Mouse (Mus musculus) spleen, adult 18-20 months (tissue): ENCODE results near the gene Gramd1b.

Experiments
- DNase-seq, 2 experiments: peaks; one replicate each; pipeline ENCODE4 v3.0.0; 2022; ENCODE audit warnings: mixed read lengths in 2 of 2

Gramd1b gene

GRCm38 (mm10) chr9:40300018-40300989 is 230.9 kb downstream of the Gramd1b start:
- no peak for DNase-seq

DNA sequence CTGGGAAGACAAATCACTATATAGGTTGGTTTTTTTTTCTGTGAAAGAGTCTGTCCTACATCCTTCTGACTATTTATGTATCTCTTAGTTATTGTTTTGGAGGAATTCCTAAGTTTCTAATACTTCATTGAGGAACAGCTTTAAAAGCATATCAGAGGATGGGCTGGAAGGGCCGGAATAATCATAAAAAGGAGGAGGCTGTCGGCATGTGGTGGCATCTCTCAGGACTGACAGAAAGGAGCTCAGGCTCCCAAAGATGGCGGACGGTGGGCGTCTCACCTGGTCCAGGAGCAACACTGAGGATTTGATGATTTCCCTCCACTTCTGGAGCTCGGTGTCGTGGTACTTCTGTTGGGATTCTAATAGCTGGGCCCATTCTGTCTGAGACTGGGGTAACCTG is 231.9 kb downstream of the Gramd1b start:
- no peak for DNase-seq

- DNase-seq: no peak
Measured at GRCm38 (mm10) chr9:40297969-40298368, 233.2 kb downstream of the Gramd1b start.

DNA sequence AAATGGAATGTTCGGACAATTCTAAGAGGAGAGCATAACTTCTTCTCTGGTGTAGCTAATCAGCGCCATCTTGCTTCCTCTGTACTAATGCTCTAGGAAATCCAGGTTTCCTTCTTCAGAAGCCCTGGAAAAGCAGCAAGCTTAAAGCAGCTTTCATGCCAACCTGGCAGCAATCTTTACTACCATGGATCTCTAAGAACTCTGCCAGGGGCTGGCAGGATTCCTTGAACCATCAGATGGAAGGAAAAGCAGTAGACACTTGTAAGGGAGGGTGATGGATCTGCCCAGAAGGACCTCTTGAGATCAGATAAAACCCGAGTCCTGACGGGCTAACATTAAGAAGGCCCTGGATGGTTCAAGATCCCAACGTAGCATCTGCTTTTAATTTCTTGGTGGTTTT is 234.9 kb downstream of the Gramd1b start:
- DNase-seq: no peak

- DNase-seq: no peak
Measured at GRCm38 (mm10) chr9:40294866-40295265, 236.3 kb downstream of the Gramd1b start.

- DNase-seq: no peak
Measured at GRCm38 (mm10) chr9:40294210-40294609, 237.0 kb downstream of the Gramd1b start.

DNA sequence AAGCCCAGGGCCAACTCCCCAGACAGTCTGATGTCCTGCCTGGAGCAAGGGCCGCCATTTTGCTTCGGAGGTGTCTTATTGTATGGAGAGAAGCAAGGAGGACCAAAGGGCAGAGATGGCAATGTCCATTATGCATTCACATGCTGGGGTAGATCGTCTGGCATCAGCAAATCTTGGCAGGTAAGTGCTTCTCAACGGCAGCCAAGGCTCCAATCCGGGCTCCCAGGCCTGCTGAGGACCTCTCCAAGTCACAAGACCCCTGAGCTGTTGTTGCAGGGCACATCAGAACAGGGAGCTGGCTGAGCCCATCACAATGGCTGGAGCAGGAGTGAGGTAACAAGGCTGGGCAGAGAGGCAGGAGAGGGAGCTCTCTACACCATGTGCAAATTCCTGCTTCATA is 237.4 kb downstream of the Gramd1b start:
- DNase-seq: no peak

GRCm38 (mm10) chr9:40293286-40293685 is 237.9 kb downstream of the Gramd1b start:
- no peak for DNase-seq

GRCm38 (mm10) chr9:40292475-40292874 is 238.7 kb downstream of the Gramd1b start:
- no peak for DNase-seq

- DNase-seq: no peak
Measured at GRCm38 (mm10) chr9:40282968-40283367, 248.2 kb downstream of the Gramd1b start.

DNA sequence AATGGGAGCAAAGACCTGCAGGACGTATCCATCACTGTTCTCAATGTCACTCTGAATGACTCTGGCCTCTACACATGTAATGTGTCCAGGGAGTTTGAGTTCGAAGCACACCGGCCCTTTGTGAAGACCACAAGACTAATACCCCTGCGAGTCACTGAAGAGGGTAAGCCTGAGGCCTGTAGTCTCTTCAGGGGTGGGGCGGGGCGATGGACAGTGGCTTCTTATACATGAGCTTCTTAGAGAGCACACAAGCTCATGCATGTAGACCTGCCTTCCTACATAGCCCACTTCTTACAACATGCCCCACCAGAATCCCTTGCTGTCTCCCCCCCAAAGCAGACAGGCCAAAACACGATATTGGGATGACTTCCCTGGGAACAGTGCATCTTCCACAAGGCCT is 251.7 kb downstream of the Gramd1b start:
- no peak for DNase-seq

GRCm38 (mm10) chr9:40277671-40278070 is 253.5 kb downstream of the Gramd1b start:
- DNase-seq: no peak

- DNase-seq: no peak
Measured at GRCm38 (mm10) chr9:40275904-40276303, 255.3 kb downstream of the Gramd1b start.

GRCm38 (mm10) chr9:40272822-40273221 is 258.4 kb downstream of the Gramd1b start:
- DNase-seq: no peak

DNA sequence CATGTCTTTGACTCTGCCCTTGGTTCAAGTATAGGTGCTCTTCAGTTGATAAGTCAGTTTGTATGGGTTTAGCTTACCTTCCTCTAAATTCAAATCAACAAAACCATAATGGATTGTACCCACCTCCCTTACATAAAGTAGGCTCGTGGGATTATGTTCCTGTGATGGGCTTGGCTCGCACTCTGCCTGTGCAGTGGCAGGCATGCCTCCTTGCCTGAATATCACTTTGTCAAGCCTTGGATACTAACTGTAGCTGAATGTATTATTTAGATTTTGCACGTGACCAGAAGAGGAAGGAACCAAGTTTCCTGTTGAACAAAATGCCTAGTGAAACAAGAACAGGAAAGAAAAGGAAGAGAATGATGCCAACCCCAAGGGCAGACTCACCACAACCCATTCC is 260.1 kb downstream of the Gramd1b start:
- no peak for DNase-seq

GRCm38 (mm10) chr9:40269880-40270279 is 261.3 kb downstream of the Gramd1b start:
- DNase-seq: no peak

- DNase-seq: no peak
Measured at GRCm38 (mm10) chr9:40269103-40269861, 261.9 kb downstream of the Gramd1b start, which contains the start of gene Scn3b. Gene Scn3b (plus strand): TSS chr9:40269217.

DNA sequence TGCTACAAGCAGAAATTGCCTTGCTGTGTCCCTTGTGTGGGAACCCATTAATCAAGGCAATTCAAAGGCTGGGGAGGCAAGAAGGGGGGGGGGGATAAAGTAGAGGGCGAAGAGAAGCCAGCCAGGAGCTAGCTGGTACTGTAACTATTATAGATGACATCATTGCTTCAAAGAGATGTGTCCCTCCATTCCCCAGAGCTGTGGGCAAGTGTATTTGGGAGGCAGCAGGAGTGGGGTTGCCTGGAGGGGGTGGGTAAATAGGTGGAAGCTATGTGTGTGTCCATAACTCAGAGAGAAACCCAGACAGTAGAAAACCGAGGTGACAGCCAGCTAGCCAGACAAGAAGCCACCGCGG is 262.5 kb downstream of the Gramd1b start:
- no peak for DNase-seq

GRCm38 (mm10) chr9:40268040-40268747 is 263.0 kb downstream of the Gramd1b start:
- no peak for DNase-seq

DNA sequence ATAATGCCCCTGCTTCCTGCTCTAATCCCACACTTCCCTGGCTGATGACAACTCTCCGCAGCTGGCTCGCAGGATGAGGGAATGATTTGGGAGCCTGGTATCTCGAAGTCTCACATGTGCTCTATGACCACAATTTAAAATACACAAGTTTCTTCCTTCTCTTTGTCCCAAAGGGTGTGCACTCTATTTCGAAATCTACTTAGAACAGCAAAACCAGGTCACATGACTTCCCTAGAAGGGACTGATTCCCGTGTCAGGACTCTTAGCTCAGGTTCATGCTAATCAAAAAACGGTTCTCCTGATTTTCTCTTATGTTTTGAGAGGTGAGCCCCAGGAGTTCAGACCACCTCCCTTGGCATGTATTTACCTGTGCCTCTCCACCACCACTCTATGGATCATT is 267.3 kb downstream of the Gramd1b start:
- no peak for DNase-seq

GRCm38 (mm10) chr9:40252459-40252858 is 278.7 kb downstream of the Gramd1b start:
- DNase-seq: no peak

DNA sequence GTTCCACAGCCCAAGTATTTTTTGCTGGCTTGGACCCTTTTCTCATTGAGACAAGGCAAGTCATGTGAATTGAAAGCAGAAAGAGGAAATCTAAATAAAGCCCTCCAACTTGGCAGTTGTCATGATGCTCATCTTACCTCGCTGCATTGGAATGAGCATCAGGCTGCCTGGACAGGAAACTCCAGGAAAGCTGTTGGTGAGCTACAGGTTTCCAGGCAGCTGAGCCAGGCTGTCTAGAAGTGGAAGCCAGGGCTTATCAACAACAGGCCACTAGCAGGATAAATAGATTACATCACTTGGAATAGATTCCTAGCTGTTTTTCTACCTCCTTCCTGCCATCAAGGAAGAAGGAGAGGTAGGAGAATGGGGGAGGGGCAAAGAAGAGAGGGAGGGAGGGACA is 282.1 kb downstream of the Gramd1b start:
- no peak for DNase-seq

DNA sequence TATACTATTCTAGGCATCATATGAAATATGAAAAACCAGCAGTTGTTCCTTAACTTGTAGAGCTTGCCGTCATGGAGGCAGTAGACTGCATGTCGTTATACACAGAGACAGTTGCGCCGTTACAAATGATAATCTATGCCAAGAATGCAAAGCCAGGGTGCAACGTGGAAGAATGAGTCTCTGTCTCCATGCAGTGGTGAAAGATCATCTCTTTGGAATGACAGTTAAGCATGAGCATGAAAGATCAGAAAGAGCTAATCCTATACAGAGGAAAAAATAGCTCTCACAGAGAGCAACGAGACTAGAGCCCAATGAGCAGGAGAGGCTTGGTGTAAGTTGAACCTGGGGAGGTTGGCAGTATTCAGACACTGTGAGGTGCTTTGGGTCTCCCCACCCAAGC is 284.5 kb downstream of the Gramd1b start:
- no peak for DNase-seq
